Mouse (Mus musculus) forebrain, embryonic 16.5 days (tissue): ENCODE data around the gene Trpm4. TPM values are rescaled to one million over a fixed set of nuclear protein-coding genes. Genes with fewer than 3 reads are reported as not detected.

Experiments
- ATAC-seq: fragments of 200-750 bp; cut with Nextera tagmentation; 2 replicates; pipeline ENCODE4 v1.8.0; 2017; ENCODE audit warnings: mild to moderate bottlenecking, moderate library complexity
- H3K27ac ChIP-seq: fragments of 300-500 bp; sonication (generic); 2 replicates; pipeline ENCODE4 v1.5.1; 2014; ENCODE audit warnings: low read length, control low read depth
- H3K27me3 ChIP-seq: fragments of 300-500 bp; sonication (generic); replicated peaks from 2 replicates; pipeline ENCODE4 v1.6.1; 2014; ENCODE audit warnings: low read length; ENCODE audit not compliant: control insufficient read depth, insufficient read depth
- H3K36me3 ChIP-seq: fragments of 300-500 bp; sonication (generic); 2 replicates; pipeline ENCODE4 v1.6.1; 2014; ENCODE audit not compliant: control insufficient read depth, insufficient read depth
- H3K4me1 ChIP-seq: fragments of 300-500 bp; sonication (generic); replicated peaks from 2 replicates; pipeline ENCODE4 v1.6.1; 2014; ENCODE audit warnings: low read length; ENCODE audit not compliant: control insufficient read depth, insufficient read depth
- H3K4me2 ChIP-seq: fragments of 300-500 bp; sonication (generic); 2 replicates; pipeline ENCODE4 v1.6.1; 2014; ENCODE audit warnings: mild to moderate bottlenecking, low read length, control low read depth
- H3K4me3 ChIP-seq: fragments of 300-500 bp; sonication (generic); replicated peaks from 2 replicates; pipeline ENCODE4 v1.5.1; 2014; ENCODE audit warnings: mild to moderate bottlenecking, low read length, control low read depth
- H3K9ac ChIP-seq: fragments of 300-500 bp; sonication (generic); replicated peaks from 2 replicates; pipeline ENCODE4 v1.6.1; 2014; ENCODE audit warnings: low read depth, low read length, control low read depth
- H3K9me3 ChIP-seq: fragments of 300-500 bp; sonication (generic); 2 replicates; pipeline ENCODE4 v1.6.1; 2016; ENCODE audit warnings: low read length; ENCODE audit not compliant: control insufficient read depth
- WGBS: fragments of 180-500 bp; shearing (Covaris S2); extraction: QIAGEN DNeasy Blood & Tissue Kit; methylation state at CpG from one replicate; pipeline ENCODE4 v1.1.7; 2014; 5-methylcytosine and 5-hydroxymethylcytosine counted together
- polyA plus RNA-seq: library from polyadenylated mRNA; unstranded; fragments of >200 nt; fragmentation: Nextera tagmentation; extraction: Ambion mirVana; gene quantifications from 2 replicates; pipeline ENCODE4 v1.2.1, GENCODE M21; 2015

Trpm4 gene
- polyA plus RNA-seq, 1 experiment from 2014 or later = 10.1 TPM

DNA sequence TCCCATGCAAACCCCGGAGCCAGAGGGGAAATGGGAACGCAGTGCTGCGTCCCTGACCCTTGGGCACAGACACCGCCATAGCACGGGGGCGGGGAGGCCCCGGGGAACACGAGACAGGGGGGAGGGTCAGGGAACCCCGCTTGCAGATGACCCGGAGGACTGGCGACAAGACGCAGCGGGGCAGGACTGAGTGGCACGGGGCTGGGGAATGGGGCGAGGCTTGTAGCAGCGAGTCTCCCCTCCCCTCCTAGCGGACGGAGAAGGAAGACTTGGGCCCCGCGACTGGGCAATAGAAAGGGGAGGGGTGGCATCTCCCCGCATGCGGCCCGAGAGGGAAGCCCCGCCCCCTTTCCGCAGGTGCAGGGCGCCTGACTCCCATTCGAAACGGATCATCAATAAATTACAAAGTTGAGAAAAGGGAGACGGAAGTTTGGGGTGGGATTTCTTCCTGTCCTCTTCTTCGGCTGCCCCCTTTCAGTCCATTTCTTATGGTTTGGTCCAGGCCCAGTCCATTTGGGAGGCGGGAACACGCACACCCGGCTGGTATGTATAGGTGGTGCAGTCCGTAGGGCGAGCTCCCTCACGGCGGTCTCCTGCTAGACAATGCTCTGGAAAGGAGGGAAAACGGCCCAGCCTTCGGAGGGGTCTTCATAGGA is 6.0 kb upstream of the Trpm4 start:
- H3K4me2 ChIP-seq = peak overlapping the region; percentile 55
- H3K27me3 ChIP-seq = peaks cover 6% of the 10 kb centered on the region
- ATAC-seq = peak; percentile 84
- peaks cover 26% of the 10 kb centered on the region for H3K4me1 ChIP-seq
- H3K9ac ChIP-seq = peak overlapping the region; percentile 51
- H3K27ac ChIP-seq = no peak overlapping the region
- WGBS = 1% methylated on average over 35 of the region's 39 CpGs
- H3K4me3 ChIP-seq = peak overlapping the region; percentile 44
- no peaks in the 10 kb centered on the region for H3K9me3 ChIP-seq
- H3K36me3 ChIP-seq = no peaks in the 10 kb centered on the region

- Histone ChIP-seq H3K4me2 (no peak overlapping the region), H3K27ac (no peak overlapping the region), H3K4me1 (peaks cover 27% of the 10 kb centered on the region), H3K9ac (no peak overlapping the region), H3K4me3 (no peak overlapping the region), H3K36me3 (no peaks in the 10 kb centered on the region), H3K9me3 (no peaks in the 10 kb centered on the region), H3K27me3 (peaks cover 6% of the 10 kb centered on the region)
- 5% methylated on average over 14 of the region's 14 CpGs for WGBS
- ATAC-seq = no peak
Measured at GRCm38 (mm10) chr7:45338161-45338911, 4.8 kb upstream of the Trpm4 start.

GRCm38 (mm10) chr7:45337469-45337868 is 3.9 kb upstream of the Trpm4 start:
- no peak overlapping the region for H3K4me3 ChIP-seq
- H3K9ac ChIP-seq = no peak overlapping the region
- H3K36me3 ChIP-seq = no peaks in the 10 kb centered on the region
- no peaks in the 10 kb centered on the region for H3K9me3 ChIP-seq
- H3K27me3 ChIP-seq = peaks cover 6% of the 10 kb centered on the region
- no peak overlapping the region for H3K4me2 ChIP-seq
- H3K4me1 ChIP-seq = peaks cover 36% of the 10 kb centered on the region
- no peak overlapping the region for H3K27ac ChIP-seq
- 9% methylated on average over 4 of the region's 4 CpGs for WGBS
- ATAC-seq = no peak

GRCm38 (mm10) chr7:45336319-45336718 is 2.7 kb upstream of the Trpm4 start:
- Histone ChIP-seq H3K4me2 (no peak overlapping the region), H3K9ac (no peak overlapping the region), H3K4me3 (no peak overlapping the region), H3K4me1 (peaks cover 36% of the 10 kb centered on the region), H3K27me3 (peaks cover 6% of the 10 kb centered on the region), H3K27ac (no peak overlapping the region), H3K36me3 (no peaks in the 10 kb centered on the region), H3K9me3 (no peaks in the 10 kb centered on the region)
- no peak for ATAC-seq
- 87% methylated on average over 4 of the region's 4 CpGs for WGBS

- WGBS = 35% methylated on average over 5 of the region's 5 CpGs
- no peak within 1 kb of the TSS for H3K9ac ChIP-seq
- peak within 1 kb of the TSS; percentile 89; the same call in 1 of the 2 replicates for H3K4me2 ChIP-seq
- H3K4me3 ChIP-seq = no peak within 1 kb of the TSS
- H3K27me3 ChIP-seq = peaks cover 6% of the 10 kb centered on the region
- ATAC-seq = no peak
- H3K9me3 ChIP-seq = no peaks in the 10 kb centered on the region
- no peaks in the 10 kb centered on the region for H3K36me3 ChIP-seq
- no peak within 1 kb of the TSS for H3K27ac ChIP-seq
- peaks cover 24% of the 10 kb centered on the region for H3K4me1 ChIP-seq
Measured at GRCm38 (mm10) chr7:45335056-45335455, 1.5 kb upstream of the Trpm4 start, which contains the start of gene Hrc. TSS of gene Hrc (plus strand) at chr7:45335290.

- no peak overlapping the region for H3K4me3 ChIP-seq
- H3K9me3 ChIP-seq = no peaks in the 10 kb centered on the region
- no peak for ATAC-seq
- peaks cover 6% of the 10 kb centered on the region for H3K27me3 ChIP-seq
- no peaks in the 10 kb centered on the region for H3K36me3 ChIP-seq
- 50% methylated on average over 3 of the region's 3 CpGs for WGBS
- peaks cover 19% of the 10 kb centered on the region for H3K4me1 ChIP-seq
- no peak overlapping the region for H3K27ac ChIP-seq
- H3K9ac ChIP-seq = no peak overlapping the region
- H3K4me2 ChIP-seq = no peak overlapping the region
Measured at GRCm38 (mm10) chr7:45334605-45335004, 1.0 kb upstream of the Trpm4 start.

- ATAC-seq = peak; percentile 33
- Histone ChIP-seq H3K36me3 (no peaks in the 10 kb centered on the region), H3K4me3 (peak overlapping the region; percentile 65), H3K4me2 (peak overlapping the region; percentile 89), H3K27ac (no peak overlapping the region), H3K9me3 (no peaks in the 10 kb centered on the region), H3K4me1 (peaks cover 11% of the 10 kb centered on the region), H3K27me3 (peaks cover 6% of the 10 kb centered on the region), H3K9ac (peak overlapping the region; percentile 70)
- WGBS = 2% methylated on average over 22 of the region's 22 CpGs
Measured at GRCm38 (mm10) chr7:45332685-45333425, 725 bp downstream of the Trpm4 start.

DNA sequence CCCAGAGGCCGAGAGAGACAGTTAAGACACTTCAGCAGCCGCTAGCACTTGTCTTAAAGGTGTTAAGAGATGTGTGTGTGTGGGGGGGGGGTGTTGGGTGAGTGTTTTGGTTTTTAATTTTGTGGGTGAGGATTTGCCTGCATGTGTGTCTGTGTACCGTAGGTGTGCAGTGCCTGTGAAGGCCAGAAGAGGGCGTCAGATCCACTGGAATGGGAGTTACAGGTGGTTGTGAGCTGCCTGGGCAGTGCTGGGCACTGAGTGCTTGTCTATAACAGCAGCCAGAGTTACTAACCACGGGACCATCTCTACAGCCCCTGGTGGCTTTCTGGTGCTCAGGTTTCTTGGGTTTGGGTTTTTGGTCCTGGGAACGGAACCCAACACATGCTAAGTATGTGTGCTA is 2.1 kb downstream of the Trpm4 start:
- peaks cover 11% of the 10 kb centered on the region for H3K4me1 ChIP-seq
- H3K9me3 ChIP-seq = no peaks in the 10 kb centered on the region
- no peak overlapping the region for H3K27ac ChIP-seq
- H3K9ac ChIP-seq = no peak overlapping the region
- no peak overlapping the region for H3K4me3 ChIP-seq
- no peak for ATAC-seq
- H3K4me2 ChIP-seq = no peak overlapping the region
- H3K36me3 ChIP-seq = no peaks in the 10 kb centered on the region
- no peaks in the 10 kb centered on the region for H3K27me3 ChIP-seq
- 78% methylated on average over 6 of the region's 6 CpGs for WGBS

GRCm38 (mm10) chr7:45328841-45329475 is 4.6 kb downstream of the Trpm4 start:
- ATAC-seq = no peak

More at GRCm38 (mm10) chr7:45328841-45329475, 4.6 kb downstream of the Trpm4 start:
- no peak overlapping the region for H3K4me3 ChIP-seq
- no peaks in the 10 kb centered on the region for H3K36me3 ChIP-seq
- peaks cover 11% of the 10 kb centered on the region for H3K4me1 ChIP-seq
- H3K9ac ChIP-seq = no peak overlapping the region
- H3K4me2 ChIP-seq = no peak overlapping the region
- no peaks in the 10 kb centered on the region; the same call in 1 of the 2 replicates for H3K9me3 ChIP-seq
- H3K27me3 ChIP-seq = no peaks in the 10 kb centered on the region
- WGBS = 80% methylated on average over 13 of the region's 13 CpGs
- H3K27ac ChIP-seq = no peak overlapping the region
